Mouse (Mus musculus) thymus, postnatal 14 days (tissue): ENCODE data around the gene Stmn1.

ENCODE experiments used
- DNase-seq: peaks from one replicate; pipeline ENCODE4 v3.0.0; 2021

Gene Stmn1

DNA sequence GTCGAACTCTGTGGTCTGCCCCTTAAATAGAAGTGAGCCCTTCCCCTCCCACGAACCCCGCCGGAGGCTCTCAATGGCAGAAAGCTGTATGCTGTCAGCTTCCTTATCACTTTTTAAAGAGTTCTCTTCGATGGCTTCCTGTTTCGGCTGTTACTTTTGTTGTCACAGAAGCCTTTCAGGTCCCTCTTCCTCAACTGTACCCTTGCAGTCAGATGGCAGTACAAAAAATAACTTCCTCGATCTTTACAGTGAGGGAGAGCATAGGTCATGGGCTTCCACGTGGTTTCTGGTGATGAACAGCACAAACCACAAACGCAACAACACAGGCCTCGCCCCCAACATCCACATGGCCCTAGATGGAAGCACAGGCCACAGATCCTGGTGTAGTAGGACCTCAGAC lies 7.8 kb upstream of the Stmn1 start:
- peak; percentile 68 for DNase-seq

DNA sequence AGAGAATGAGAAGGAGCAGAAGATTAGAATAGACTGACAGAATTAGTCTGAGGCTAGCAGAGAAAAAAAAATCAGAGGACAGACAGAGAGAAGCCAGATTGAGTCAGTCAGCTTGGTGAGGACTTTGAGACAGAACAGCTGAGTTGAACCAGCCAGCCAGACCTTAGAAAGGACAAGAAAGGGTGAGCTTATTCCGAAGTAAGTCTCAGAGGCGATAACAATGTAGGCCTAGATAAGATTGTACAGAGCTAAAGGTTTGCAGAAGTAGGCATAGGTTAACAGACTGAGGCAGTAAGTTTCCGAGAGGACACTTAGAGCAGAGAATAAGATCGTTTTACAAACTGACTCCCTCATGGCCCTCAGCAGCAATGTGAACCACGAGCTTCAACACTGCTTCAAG lies 6.9 kb upstream of the Stmn1 start:
- DNase-seq, result no peak

DNA sequence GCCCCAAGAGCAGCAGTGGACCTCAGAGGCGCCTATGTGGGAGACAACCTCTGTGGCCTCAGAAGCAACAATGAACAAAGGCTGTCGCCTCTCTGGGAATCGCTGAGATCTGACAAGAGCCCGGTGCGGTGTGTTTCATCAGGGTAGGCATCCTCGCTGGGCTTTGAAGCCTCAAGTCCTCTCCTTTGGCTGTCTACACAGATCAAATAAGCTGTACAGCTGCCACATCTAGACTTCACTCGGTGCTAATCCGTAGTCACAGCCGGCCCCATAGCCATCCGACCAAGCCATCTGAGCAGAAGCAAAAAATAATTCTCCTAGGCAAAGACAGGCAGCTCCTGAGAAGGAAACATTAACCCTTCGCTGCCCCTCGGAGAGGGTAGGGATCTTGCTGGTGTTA lies 2.3 kb upstream of the Stmn1 start:
- DNase-seq, result peak; percentile 26

DNA sequence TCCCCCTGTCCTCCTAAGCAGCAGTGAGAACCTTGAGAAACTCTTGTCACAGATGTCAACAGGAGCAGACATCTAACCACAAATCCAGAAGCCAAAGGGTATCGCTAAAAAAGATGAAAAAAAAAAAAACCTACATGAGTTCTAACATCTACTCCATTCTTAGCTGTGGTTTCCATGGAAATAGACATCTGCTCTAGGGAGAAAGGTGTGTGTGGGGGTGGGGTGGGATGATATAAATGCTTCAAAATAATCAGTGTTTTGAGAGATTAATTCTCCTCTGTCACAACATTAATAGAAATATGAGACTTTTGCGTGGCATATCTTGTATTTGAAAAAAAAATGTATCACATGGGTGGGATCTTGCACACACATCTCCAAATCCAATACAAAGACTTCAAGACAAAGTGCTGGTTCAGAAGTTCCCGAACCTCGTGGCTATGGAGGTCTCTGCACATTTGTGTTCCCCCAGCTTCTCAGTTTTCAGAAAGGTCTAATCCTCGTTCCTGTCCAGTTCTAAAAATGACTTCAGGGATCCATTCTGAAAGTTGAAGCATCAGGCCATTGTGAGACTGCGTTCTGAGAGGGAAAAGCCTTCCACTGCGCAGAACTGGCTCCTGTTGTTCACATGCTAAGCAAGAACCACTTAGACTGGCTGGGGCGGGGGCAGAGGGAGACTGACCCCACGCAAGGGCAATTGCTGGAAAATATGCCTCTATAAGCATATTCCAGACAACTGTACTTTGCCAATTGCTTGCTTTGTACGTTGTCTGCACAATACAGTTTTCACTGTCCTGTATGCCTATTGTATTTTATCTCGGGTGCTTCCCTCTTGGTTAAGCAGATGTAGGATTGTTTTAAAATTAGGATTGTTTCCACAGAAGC lies 1.5 kb upstream of the Stmn1 start:
- DNase-seq, result peak; percentile 16

DNA sequence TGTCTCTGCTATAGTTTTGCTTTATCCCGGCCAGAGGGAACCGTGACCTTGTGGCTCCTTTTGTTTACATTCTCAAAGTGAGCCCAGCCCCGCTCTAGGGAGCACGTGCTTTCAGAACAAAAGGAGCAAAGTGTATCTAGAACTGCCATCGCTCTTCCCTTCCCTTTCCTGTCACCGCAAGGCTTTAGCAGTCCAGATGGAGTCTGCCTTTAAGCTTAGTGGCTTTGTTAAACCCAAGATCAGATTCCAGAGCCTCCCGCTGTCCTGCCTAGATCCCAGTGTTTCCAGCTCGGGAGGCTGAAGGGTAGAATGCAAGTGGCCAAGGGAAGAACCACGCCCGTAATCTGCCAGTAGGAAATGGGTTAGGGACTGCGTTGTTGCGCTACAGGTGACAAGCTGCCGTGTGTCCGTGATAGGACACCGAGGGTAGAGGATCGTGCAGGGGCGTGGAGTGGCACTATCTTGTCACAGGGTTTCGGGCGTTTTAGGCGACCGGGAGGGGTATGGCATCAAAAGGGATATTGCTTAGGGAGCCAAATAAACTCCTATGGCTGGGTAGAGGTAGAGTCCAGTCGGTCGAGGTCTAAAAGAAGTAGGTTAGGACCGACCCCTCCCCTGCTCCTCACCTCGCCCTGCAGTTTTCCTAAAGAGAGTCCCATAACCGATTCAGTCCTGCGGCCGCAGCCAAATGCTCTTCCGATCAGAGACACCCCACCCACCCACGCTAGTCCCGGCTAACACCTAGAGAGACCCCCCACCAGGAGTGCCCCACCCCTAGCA lies 495 bp upstream of the Stmn1 start:
- DNase-seq, result peak; percentile 63

DNA sequence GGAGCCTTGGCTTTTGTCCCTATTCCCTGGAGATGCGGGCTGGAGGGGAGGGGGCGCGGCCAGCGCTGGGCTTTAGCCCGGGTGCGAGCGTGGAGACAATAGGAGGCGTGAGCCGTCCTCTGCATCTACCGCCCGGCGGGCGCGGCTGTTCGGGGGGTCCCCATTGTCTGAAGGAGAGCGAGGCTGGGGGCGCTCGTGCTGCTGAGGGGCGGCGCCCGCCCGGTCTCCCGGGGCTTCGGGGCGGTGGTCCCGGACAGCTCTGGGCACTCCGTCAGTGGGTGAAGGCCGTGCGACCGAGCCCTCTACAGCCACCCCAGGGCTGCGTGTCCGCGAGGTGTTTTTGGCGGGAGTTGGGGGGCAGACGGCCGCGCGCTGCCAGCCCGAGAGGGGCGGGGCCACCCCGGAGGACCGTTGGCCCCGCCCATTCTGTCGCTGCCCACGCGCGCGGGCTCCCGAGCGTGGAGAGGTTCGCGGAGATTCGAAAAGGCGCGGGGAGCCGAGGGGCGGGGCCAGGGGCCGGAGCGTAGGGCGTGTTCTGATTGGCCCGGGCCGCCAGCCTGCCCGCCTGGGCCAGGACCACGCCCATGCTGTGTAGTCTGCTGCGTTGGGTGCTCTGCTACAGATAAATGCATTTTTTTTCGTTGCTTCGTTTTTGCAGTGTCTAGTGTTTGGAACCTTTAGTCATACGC lies 602 bp downstream of the Stmn1 start:
- DNase-seq, result peak; percentile 99

DNA sequence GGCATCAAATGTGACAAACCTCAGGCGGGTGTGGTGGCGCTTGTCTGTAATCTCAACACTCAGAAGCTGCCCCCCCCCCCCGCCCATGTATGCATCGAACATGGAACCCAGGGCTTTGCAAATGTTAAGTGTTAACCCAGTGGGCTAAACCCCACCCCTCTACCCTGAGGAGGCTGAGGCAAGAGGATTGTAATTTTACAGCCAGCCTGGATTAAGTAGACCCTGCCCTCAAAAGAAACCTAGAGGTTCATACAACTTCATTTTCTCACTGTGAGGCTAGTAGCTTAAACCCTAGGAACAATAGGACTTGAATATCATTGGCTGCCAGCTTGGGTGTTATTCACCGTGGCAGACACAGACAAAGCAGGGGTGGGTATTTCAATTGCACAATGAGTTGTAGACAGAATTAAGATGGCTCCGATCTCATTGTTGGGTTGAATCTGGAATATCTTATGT lies 1.2 kb downstream of the Stmn1 start:
- DNase-seq, result no peak

DNA sequence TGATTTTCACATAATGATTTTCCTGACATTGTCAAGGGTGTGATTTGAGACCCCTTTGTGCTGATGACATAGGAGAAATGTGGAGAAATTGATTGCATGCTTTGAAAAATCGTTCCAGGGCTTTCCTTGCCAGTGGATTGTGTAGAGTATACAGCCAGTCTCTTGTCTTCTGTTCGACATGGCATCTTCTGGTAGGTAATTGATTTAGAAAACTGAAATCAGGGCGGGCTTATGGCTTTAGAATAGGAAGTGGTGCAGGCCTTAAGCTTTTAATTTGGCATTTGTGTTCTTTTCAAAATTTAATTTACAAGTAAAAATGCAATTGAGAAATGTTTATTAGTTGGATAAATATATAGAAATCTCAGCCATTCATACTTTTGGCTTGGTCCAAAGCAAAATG lies 1.9 kb downstream of the Stmn1 start:
- DNase-seq, result no peak

DNA sequence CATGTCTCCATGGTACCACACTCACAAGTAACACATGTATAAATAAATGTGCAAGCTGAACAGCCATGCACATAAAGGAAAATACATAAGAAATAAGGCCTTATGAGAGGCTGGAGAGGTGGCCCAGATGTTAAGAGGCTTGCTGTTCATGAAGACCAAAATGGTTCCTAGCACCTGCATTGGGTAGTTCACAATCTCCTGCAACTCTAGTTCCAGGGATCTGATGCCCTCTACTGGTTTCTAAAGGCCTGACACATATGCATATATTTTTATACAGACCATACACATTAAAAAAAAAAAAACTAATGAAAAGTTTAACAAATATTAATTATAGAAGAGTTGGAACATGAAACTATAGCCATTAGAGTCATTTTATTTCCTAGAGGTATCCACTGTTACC lies 3.3 kb downstream of the Stmn1 start:
- DNase-seq, result no peak

DNA sequence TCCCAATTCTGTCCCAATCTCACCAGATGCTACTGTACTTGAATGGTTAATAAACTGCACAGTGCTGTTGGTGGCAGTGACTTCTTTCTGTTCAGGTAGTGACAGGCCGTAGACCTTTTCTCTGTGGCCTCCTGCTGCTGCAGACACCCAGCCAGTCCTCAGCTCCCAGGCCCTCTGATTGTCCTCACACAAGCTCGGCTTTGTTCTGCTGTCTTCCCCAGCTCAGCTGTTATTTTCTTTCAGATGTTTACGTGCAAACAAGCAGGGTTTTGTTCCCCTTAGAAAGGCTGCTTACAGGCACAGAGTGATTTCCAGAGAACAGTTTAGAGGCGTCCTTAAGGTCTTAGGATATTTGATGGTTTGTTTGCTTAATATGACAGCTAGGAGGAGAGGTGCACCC lies 5.6 kb downstream of the Stmn1 start:
- DNase-seq, result no peak

DNA sequence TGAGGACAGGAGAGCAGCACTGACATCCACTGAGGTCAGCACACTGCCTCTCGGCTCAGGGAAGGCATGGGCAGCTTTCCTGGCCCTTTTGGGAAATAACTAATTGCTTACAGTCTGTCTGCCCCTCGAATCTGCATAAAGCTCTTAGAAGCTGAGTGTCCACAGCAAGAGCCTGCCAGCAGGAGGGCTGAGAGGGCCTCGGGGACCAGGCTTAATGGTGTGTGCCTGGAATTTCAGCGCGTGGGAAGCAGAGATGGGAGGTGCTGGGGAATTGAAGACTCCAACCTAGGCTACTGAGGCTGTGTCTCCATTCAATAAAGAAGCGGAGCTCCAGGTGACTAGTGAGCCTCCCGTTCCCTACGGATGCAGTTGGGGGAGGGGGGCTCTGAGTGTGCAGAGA lies 6.1 kb downstream of the Stmn1 start:
- no peak for DNase-seq

DNA sequence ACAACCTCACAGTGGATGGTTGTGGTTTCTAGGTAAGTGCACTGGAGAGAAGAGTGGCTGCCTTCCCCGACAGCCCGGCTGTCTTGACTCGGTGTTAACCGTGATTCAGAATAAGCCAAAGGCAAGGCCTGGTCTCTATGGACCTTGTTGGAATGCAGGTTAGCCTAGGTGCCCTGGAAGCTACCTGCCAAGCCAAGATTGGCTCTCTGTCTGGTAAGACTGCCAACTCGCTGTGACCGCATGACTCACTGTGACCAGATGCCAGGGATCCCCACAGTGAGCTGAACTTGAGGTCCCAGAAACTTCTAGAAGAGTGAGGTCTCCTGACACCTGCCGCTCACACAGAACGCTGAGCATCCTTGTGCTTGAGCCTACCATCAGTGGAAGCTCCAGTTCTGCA lies 8.8 kb downstream of the Stmn1 start:
- no peak for DNase-seq

DNA sequence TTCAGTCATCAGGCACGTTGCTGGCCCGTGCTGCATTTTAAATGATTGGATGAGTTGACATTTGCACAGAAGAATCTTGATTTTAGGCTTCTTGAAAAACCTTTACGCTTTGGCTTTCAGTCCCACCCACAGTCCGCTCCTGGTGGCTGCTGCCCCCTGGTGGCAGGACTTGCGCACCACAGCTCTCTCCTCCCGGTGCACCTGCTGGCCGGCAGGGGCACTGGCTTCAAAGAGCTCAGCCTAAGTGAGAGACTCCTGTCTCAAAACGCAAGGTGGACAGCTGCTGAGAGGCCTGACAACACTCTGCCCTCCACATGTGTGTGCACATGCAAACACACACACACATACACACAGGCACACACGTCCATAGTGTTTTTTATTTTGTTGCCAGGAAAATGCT lies 9.9 kb downstream of the Stmn1 start:
- DNase-seq, result peak; percentile 96

DNA sequence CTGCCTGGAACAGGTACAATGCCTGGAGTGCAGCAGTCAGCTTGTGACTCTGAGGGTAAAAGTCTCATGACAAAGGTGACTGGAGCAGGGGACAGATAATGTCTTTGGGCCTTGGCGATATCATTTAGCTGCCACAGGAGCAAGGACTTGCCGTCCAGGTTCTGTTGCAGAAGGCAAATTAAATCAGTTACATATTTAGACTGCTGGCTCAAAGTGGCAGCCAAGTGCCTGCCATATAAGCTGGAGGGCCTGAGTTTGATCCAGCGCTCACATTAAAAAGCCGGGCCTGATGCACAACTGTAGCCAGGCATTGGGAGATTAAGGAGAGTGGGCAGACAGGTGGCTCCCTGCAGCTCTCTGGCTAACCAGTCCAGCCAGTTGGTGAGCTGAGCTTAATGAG lies 11.7 kb downstream of the Stmn1 start:
- DNase-seq, result no peak

DNA sequence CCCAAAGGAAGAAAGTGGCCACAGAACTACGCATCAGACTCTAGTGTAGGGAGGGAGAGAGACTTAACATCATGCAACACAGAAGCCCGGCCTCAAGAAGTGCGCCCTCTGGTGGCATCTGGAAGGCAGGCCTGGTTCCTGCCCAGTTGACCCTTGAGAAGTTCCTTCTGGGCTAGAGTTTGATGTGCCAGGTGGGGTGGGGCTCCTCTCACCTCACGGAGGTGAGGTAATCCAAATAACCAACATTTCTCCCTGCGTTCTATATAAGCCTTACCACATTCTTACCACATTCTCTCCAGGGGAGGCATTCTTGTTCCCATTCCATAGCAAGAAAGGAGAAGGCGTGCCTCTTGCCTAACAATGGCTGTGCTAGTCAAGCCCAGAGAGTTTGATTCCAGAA lies 12.7 kb downstream of the Stmn1 start:
- peak; percentile 79 for DNase-seq

DNA sequence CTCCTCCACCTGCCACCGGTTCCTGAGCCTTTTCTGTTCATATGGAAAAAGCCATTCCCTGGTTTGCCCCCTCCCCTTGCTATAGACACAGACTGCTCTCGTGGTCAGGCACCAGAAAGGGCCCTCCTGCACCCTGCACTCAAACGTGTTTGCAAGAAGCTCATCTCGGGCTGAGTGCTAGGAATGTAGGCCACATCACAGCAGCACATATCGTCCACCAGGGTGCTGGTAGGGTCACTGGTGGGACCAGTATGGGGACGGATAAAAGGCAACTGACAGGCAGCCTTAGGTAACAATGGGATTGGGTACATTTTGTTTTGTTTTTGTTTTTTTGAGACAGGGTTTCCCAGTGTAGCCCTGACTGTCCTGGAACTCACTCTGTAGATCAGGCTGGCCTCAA lies 13.2 kb downstream of the Stmn1 start:
- DNase-seq, result no peak

DNA sequence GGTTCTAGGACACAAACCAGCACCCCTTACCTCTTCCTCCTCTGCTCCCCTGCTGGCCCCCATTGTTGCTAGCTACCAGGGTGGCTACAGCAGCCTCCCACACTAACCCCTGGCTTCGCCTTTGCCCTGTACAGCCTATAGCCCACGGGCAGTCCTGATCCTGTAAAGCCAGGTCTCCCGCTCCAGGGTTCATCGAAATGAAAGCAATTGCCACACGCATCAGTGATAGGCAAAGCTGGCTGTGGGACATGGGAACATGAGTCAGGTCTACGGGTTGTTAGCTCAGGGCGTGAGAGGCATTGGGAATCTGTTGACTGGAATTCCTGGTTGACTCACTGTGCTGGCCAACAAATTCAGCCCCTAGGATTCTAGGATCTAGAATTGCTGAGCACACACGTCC lies 14.3 kb downstream of the Stmn1 start:
- no peak for DNase-seq

DNA sequence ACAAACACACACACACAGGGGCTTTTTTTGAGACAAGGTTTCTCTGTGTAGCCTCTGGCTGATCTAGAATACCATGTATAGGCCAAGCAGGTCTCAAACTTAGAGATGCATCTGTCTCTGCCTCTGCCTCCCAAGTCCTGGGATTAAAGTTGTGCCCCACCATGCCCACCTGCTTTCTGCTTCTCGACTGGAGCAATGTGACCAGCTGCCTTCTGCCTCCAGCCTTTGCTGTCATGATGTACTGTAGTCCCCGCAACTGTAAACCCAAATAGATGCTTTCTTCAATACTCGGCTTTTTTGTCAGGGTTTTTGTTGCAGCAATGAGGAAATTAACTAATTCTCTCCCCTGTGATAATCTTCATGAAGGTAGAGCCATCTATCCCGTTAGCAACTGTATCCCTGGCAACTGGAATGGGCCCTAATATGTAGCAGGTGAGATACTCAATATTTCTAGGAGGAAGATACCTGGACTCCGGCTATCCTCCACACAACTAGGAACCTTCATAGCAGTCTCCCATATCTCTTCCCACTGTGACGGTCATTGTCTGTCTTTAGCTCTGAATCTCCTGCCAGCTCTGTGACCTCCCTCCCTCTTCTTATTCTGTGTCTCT lies 15.1 kb downstream of the Stmn1 start:
- no peak for DNase-seq

DNA sequence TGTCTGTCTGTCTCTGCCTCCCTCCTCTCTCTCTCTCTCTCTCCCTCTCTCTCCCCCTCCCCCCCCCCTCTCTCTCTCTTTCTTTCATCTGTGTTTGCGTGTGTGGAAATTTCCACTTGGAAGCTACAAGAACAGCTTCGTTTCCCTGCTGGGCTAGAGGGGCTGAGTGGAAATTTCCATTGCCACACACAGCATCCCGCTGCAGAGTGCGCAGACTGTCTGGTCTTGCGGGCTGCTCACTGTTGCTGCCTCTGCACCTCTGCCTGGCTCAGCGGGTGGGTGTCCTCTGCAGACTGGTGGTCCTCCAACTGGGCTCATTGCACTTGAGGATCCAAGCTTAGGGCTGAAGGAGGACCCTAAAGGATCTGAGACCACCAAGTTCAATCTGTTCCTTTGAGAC lies 15.6 kb downstream of the Stmn1 start:
- DNase-seq, result no peak

DNA sequence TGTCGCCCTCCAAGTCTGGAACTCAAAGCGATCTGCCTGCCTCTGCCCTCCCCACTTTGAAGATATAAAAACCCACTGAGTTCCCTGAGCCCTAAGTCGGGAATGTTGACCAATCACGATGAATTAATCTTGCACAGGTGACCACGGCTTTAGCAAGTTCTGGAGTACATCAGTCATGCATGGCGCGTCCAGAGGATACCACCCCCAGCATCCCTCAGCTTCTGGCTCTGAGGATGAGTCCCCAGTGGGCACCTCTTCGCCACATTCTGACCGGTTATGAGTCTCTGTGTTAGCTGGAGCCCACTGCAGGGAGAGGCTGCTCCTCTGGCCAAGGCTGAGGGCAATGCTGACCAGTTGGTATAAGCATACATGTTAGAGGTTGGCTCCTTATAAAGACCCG lies 16.1 kb downstream of the Stmn1 start:
- no peak for DNase-seq

DNA sequence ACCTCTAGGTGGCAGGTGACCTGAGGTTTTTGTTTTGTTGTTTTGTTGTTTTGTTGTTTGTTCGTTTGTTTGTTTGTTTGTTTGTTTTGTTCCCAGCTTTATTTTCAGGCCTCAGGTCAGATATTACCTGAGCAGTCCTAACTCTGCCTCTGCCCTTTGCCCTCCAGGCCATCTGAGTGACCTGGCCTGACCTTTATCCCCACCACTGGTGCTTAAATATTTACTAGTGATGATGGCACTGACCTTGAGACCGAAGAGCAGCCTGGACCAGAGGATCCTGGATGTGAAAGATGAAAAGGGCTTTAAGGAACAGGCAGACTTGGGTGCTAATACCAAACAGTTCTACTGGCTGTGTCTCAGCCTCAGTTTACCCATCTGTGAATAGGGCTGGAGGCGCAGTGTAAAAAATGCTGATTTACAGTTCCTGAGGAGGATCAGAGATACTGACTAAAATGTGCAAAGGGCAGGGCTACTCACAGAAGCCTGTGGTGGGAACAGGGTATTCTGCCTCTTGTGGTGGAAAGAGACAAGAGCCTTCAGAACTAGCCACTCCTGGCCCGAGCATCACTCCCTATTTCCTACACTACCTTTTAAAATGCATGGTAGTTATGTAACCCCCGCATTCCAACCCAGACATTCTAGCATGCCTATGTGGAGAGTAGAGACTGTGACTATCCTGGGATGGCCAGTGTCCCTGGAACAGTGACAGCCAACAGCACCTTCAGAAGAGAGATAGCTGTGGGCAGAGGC lies 17.2 kb downstream of the Stmn1 start:
- DNase-seq, result no peak

DNA sequence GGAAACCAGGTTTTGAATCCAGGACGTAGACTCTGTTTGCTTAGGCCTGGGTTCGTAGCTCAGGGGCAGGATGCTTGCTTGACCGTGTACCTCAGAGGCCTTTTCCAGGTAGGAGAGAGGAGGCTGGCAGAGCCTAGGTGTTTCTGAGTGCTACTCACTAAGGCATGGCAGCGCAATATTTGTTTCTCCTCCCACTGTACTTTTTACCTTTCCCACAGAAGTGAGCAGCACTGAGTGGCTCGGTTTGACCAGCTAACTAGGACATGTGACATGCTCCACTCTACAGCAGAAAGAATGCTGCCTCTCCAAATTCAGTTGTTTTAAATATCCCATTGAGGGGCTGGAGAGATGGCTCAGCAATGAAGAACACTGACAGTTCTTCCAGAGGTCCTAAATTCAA lies 20.1 kb downstream of the Stmn1 start:
- DNase-seq, result no peak
